Mouse (Mus musculus): ENCODE data around the gene Hmgn1.
"Not testable (repeated sequence)": the region's sequence is repeated elsewhere in the genome, so short reads cannot be mapped to it uniquely, and the experiment has no call there.

Gene Hmgn1

DNA sequence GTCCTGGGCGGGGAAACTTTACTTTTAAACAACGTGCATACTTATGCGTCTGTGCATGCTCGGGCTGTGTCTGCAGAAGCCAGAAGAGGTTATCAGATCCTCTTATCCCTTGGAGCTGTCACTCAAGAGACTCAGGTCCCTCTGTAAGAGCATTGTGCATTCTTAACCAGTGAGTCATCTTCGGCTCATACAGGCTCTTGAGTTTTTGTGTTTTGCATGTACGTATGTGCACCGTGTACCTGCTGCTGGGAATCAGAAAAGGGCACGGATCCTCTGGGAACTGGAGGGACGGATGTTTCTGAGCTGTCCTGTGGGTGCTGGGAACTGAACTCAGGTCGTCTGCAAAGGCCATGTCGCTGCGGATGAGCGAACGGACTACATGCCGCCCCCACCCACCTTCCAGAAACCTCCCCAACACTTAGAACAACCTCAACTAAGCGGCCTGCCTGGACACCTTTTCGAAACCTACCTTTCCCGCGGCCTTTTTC lies 801 bp downstream of the Hmgn1 start:
- DNase-seq (ENCODE audit: low spot score in 2 of 2): peak in 1 of 2 experiments; percentile 34

DNA sequence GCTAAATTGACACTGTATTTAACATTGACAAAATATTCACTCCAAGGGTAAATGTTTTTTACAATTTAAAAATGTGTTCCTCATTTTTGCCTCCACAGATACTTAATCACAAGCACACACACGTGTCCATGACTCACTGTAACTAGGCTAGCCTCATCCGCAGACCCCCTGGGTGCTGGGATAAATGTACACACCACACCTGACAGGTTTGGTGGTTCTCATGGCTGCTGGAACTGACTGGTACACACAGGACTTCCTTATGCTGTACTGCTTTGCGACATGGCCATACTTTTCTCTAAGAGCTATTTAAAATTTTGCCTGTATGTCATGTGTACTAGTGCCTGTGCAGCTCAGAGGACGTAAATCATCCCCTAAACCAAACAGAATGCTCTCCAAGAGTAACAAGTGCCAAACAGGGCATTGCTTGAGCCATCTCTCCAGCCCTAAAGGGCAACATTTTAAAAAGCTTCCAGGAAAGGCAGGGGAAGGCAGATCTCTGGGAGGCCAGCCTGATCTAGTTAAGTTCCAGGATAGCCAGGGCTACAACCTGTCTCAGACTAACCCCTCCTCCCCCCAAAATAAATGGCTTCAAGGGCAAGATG lies 7.4 kb downstream of the Hmgn1 start:
- no peak for DNase-seq (ENCODE audit: low spot score in 2 of 2)

DNA sequence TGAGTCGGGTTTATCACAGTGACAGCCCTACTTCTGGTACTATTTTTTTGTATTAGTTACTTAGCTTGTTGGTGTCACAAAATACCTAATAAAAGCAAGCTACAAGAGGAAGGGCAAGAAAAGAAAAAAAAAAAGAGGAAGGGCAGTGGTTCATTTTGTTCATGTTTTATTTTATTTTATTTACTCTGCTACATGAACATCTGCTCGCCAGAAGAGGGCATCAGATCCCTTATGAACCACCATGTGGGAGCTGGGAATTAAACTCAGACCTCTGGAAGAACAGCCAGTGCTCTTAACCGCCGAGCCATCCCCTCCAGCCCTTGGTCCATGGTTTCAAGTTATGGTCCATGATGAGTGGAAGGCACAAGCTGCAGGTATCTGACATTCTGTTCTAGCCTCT lies 12.8 kb downstream of the Hmgn1 start:
- no peak for DNase-seq (ENCODE audit: low spot score in 2 of 2)

DNA sequence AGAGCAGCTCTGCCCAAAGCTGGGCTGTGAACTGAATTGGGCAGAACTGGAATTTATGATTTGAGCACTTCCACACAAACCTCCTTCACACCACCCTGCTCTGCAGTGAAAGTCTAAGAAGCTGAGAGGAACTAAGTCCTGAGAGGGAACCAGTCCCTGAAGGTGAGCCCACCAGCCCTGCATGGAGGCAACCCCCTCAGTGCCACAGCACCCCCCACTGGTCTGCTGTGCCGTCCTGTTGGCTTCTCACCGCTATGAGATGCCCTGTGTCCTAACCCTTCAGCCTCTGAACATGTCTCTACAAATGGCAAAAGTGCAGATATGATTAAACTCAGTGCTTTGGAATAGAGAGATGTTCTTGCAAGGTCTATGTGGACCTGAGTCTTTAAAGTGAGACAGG lies 14.8 kb downstream of the Hmgn1 start:
- DNase-seq (ENCODE audit: low spot score in 2 of 2): peak in 1 of 2 experiments; percentile 72

DNA sequence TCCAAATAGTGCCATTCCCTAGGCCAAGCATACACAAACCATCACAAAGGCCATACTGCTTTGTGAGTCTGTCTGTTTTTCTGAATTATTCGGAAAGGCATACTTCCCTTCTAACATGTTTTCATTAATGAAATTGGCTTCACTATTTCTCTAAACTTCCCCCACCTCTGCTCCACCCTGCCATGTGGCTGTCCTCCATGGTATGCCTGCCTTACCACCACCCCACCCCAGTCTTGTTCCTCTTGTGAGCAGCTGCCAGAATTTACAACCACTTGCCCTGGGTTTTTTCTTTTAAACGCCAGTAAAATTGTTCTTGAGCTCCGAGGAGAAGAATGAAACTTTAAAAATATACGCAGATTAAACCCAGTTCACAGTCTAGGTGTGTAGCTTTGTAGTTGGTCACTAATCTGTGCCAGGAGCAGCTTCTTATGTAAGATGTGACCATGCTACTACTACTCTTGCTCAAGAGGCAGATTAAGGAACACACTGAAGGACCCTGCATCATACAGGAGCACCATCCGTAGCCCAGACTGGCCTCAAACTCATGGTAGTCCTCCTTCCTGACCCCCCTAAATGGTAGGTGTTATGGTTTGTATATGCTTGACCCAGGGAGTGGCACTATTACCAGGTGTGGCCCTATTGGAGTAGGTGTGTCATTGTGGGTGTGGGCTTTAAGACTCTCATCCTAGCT lies 16.7 kb downstream of the Hmgn1 start:
- peak in 1 of 2 experiments; percentile 44 for DNase-seq (ENCODE audit: low spot score in 2 of 2)

DNA sequence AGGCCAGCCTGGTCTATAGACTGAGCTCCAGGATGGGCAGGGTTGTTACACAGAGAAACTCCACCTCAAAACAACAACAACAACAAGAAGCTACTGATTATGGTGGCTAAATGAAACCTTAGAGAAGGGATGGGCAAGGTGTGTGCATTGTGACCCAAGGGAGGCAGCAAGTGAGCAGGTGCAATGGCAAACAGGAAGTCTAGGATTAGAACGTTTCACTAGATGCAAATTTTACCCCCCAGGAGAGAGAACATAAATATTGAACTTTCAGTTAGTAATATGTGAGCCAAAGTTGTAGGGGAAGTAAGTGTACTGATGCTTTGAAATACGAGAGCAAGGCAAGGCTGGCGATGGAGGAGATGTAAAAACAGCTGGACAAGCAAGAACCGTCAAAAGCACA lies 17.9 kb downstream of the Hmgn1 start:
- no peak for DNase-seq (ENCODE audit: low spot score in 2 of 2)

DNA sequence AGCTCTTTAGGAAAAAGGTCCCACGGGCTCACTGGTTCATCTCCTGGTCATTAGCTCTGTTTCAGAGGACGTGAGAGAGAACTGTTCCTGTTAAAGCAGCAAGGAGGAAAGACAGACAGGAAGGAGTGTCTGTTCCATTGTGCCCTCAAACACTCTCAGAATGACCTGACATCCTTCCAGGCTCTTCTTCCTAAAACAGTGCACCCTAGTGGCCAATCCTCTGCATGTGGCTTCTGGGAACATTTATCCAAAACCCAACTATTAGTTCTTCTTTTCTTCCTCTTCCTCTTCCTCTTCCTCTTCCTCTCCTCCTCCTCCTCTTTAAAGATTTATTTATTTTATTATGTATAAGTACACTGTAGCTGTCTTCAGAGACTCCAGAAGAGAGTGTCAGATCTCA lies 24.5 kb downstream of the Hmgn1 start:
- no peak for DNase-seq (ENCODE audit: low spot score in 2 of 2)

DNA sequence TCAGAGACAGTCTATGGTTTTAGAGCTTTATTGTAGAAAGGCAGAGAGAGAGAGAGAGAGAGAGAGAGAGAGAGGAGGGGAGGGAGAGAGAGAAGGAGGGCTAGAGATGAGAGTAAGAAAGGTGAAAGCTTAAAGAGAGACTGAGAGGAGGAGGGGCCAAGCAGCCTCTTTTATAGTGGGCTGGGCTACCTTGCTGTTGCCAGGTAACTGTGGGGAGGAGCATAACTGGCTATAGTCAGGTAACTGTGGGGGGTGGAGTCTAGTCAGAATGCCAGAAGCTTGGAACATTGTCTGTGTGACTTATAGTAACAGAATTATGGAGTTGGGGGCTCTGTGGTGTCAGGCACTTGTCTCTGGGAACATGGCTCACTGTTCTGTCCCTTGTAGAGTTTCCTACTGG lies 29.7 kb downstream of the Hmgn1 start:
- DNase-seq (ENCODE audit: low spot score in 2 of 2): not testable (repeated sequence)

DNA sequence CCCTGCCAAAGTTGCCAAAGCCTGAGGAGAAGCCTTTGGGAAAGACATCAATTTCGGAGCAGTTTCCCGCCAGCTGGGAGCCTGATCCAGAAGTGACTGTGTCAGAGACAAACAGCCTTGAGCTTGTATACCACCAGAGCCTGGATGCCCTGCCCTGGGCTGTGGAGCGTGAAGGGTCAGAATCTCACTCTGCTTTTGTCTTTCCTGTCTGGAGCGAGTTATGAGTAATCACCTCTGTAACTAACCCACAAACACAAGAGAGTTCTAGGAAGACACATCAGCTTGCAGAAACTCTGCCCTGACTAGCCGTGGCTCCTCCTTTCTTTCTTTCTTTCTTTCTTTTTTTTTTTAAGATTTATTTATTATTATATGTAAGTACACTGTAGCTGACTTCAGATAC lies 31.6 kb downstream of the Hmgn1 start:
- no peak for DNase-seq (ENCODE audit: low spot score in 2 of 2)

DNA sequence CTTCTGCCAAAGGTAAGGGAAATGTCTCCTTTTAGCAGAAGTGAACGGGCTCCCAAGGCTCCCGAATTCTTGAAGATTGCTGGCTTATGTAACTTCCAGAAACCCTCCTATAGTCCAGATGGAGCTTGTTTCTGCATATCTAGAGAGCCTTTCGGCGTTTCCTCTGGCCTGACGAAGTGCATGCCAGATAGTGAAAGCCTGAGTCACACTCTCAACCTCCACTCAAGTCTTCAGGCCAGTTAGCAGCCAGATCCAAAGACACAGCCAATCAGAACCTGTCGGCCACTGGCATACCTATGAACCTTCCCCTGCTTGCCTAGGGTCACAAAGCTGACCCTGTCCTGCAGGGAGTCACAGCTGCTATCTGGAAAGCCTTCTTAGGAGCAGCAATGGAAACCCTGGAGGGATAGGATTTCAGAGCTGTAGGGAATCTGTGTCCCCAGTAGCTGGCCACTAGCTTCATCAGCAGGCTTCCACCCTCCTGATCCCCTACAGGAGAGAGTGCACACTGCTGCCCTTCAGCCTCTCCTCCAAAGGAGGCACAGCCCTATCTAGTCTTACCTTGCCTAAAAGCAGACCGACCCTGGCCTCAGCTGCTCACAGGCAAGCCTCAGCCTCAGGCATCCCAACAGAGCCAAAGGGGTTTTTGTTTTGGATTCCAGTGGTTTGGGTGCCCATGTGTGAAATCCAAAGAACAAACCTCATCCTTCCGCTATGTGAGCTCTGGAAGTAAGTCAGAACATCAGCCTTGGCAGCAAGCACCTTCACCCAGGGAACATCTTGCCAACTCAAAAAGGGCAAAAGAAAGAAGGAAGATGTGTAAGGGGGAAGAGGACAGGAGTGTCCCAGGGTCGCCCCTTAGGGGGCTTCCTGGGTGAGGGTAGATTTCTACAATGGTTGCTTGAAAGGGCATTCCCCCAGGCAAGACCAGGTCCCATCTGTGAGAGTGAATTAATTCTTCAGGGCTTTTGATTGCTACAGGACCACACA lies 35.7 kb downstream of the Hmgn1 start:
- no peak for DNase-seq (ENCODE audit: low spot score in 2 of 2)

DNA sequence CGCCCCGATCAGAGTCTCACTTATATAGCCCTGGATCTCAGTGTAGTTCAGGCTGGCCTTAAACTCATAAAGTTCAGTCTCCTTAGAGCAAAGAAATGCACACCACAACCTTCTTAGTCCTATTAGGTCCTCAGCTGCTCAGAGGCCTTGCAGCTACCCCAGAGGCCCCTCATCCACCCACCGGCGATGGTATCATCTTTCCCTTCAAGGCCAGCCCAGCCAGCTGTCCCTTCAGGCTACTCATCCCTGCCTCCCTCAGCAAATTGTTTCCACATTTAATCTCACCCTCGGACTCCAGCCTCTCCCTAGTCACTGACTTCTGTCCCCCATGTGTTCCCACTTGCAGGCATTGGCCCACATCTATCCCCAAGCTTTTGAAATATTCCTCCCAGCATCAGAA lies 39.4 kb downstream of the Hmgn1 start:
- DNase-seq (ENCODE audit: low spot score in 2 of 2): no peak

DNA sequence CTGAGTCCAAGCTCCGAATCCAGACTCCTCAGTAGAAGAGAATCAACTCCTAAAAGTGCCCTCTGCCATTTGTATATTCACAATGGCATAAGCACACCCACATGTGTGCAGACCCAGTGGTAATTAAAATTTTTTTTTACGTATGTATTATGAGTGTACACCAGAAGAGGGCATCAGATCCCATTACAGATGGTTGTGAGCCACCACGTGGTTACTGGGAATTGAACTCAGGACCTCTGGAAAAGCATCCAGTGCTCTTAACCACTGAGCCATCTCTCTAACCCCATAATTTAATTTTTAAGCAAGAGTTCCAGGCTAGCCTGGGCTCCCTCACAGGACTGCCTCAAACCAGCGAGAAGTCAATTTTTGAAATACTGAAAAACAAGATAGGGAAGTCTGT lies 40.1 kb downstream of the Hmgn1 start:
- no peak for DNase-seq (ENCODE audit: low spot score in 2 of 2)

DNA sequence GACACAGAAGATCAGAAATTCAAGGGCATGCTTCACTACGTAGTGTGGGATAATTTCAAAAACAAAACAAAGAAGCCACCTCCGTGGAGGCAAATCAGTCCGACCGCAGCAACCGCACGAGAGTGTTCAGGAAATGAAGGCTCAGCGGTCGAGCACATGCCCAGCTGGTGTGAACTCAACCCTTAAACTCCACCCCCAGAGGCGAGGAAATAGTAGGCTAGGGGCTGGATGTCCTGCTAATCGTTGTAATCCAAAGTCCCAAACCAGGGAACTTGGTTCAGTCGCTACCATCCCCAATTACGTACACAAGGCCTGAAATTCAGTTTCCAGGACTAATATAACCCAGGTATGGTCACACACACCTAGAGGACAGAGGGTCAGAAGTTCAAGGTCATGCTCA lies 40.5 kb downstream of the Hmgn1 start:
- peak in 1 of 2 experiments; percentile 80 for DNase-seq (ENCODE audit: low spot score in 2 of 2)

DNA sequence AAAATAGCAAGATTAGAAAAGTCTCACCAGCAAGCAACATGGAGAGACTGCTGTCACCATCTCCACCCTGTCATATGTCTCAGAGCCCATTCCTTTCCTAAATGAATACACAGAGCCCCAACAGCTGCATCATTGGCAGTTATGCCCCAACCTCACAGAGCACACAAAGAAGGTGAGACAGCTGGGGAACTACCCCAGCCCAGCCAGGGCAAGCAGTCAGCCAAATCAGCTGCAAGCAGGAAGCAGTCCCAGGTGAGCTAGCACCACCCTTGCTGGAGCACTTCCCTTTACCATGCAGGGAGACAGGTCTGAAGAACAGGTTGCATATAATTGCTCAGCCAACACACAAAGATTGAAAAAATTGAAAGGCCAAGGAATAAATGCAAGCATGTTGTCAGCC lies 41.9 kb downstream of the Hmgn1 start:
- DNase-seq (ENCODE audit: low spot score in 2 of 2): peak in 1 of 2 experiments; percentile 60

DNA sequence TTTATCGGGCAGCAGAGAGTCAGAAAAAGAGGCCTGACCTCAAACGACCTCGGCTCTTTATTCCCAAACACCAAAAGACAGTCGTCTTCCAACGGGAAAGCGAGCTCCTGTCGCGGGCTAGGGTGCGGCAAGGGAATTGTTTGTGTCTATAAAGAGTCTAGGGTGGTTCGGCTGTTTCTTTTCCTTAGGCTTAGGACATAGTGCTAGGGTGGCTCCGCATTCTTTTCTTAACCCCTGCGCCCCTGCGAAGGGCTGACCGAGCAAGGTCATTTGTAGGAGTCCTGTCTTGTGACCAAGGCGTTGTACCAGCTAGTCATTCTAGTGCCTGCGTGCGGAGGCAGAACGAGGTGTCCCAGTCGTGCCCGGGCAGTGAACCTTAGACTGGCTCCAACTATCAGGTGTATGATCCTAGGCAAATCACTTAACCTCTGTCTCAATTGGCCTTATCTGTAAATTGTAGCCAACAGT lies 44.3 kb downstream of the Hmgn1 start:
- peak in 1 of 2 experiments; percentile 33 for DNase-seq (ENCODE audit: low spot score in 2 of 2)

DNA sequence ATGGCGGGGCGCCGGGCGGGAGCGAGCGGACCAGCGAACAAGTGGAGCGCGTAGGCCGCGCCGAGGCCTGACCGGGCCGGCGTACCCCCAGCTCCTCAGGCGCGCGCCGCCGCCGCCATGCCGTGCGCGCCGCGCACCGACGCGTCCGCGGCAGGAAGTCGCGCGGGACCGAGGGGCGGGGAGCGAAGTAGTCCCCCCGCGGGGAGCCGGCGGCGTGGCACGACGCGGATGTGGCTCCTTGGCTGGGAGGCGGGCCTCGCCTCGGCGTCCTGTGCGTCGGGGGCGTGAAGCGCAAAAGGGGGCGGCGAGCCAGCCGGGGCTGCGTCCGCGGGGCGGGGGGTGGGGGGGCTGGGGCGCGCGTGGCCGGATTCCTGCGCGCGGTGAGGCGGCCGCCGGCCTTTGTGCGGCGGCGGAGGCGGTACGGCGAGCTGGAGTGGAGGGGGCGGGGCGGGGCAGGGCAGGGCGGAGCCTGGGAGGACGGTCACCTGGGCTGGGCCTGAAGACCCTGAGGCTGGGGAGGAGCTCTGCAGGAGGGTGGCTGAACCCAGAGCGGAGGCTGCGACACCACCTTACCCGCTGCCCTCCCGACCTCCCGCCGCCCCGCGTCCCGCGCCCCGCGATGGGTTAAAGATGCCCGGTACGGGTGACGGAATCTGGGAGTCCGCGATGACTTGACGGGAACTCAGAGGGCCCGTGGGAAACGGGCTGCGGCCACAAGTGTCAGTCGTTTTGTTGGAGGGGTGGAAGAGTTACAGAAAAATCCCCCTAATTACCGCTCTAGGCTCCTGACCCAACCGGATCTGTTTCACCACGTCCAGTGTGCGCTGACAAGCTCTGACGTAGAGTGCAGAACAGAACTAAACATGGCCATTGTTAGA lies 45.0 kb downstream of the Hmgn1 start, which contains the start of gene Brwd1:
Brwd1 (minus strand) TSS at position 226 of the 878 bp plus-strand sequence.
- peak; percentile 60 to 83 for DNase-seq (ENCODE audit: low spot score in 2 of 2)

DNA sequence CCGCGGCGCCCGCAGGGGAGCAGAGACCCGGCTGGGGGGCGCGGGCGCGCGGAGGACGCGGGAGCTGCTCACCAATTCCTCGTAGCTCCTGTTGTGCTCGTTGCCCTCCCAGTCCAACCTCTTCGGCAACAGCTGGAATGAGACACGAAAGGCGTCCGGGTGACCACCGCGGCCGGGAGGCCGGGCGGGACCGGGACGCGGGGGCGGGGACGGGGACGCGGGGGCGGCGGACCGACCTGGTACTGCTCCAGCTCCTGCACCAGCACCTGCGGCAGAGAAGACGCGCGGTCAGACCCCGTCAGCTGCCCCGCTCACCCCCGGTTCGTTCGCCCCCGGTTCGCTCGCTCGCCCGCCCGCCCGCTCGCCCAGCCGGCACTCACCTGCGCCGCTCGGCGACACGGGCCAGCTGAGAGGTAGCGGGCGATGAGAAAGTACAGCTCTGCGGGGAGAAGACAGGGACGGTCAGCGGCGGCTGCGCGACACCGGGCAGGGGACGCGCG lies 45.7 kb downstream of the Hmgn1 start:
- DNase-seq (ENCODE audit: low spot score in 2 of 2): peak; percentile 56 to 66

DNA sequence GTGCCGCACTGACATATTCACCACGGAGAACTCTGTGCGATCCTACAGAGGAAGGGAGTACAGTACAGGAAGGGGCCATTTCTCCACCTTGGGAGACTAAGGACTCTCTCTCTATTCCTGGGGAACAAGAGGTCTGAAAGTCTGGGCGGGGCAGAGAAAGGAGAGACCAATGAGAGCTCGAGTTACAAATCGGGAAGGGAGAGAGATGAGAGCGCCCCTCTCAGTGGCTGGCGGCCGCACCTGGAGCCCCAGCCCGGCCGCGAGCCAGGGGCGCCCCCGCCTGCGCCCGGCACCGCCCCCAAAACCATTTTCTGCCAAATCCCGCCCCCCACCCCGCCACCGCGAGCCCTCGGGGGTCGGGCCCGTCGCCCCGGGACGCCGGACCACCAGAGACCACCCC lies 46.2 kb downstream of the Hmgn1 start:
- peak; percentile 81 to 83 for DNase-seq (ENCODE audit: low spot score in 2 of 2)

DNA sequence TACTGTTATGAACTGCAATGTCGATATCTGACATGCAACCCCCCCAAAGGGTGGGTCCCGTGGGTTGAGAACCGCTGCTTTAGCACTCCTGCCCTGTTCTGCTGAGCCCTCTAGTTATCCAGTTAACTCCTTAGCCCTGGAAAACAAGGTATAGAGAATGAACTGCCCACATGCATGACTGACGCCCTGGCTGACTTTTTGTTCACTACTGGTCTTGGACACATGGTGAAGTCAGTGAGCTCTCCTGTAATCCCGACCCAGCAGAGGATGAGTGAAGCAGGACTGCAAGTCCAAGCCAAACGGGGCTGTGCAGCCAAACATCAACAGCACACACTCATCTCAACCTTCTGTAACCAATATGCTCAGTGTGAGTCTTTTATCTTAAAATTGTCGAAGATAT lies 47.0 kb downstream of the Hmgn1 start:
- no peak for DNase-seq (ENCODE audit: low spot score in 2 of 2)
